Mouse (Mus musculus) bone marrow, adult 2 months (tissue): Measurements from ENCODE around the gene Krt33b. TPM values are rescaled to one million over a fixed set of nuclear protein-coding genes. Genes with fewer than 3 reads are reported as not detected.

ENCODE experiments used
- H3K27ac ChIP-seq: fragments of 200-500 bp; 2 replicates; pipeline ENCODE4 v1.5.1; 2012; ENCODE audit warnings: low read depth, mild to moderate bottlenecking, control low read depth, inconsistent platforms, low read length; ENCODE audit not compliant: control insufficient read depth, poor library complexity, insufficient read depth
- H3K4me1 ChIP-seq: fragments of 200-500 bp; 2 replicates; pipeline ENCODE4 v1.6.1; 2011; ENCODE audit warnings: low read length; ENCODE audit not compliant: control insufficient read depth, insufficient read depth
- H3K4me3 ChIP-seq: fragments of 200-500 bp; replicated peaks from 2 replicates; pipeline ENCODE3; 2011; ENCODE audit warnings: mild to moderate bottlenecking, low read depth, low read length, control low read depth; ENCODE audit not compliant: control insufficient read depth
- CTCF ChIP-seq: fragments of 200-500 bp; IDR thresholded peaks from 2 replicates; pipeline ENCODE4 v1.5.1; 2011; ENCODE audit warnings: low read length, control low read depth; ENCODE audit not compliant: control insufficient read depth, insufficient read depth
- POLR2A ChIP-seq: fragments of 200-500 bp; IDR thresholded peaks from 2 replicates; pipeline ENCODE4 v1.6.1; 2011; ENCODE audit warnings: low read depth, mild to moderate bottlenecking, control low read depth, low read length, borderline replicate concordance; ENCODE audit not compliant: control insufficient read depth
- WGBS: fragments of 180-500 bp; shearing (Covaris S2); methylation state at CpG from one replicate; pipeline ENCODE4 v1.1.7; 2018; 5-methylcytosine and 5-hydroxymethylcytosine counted together
- polyA plus RNA-seq: library from polyadenylated mRNA; stranded (reverse); fragments of >200 nt; gene quantifications from 2 replicates; pipeline ENCODE4 v1.2.4, GENCODE M21; 2011; ENCODE audit warnings: low replicate concordance; ENCODE audit not compliant: missing spikeins, insufficient read depth, insufficient read length

The Krt33b gene
- polyA plus RNA-seq, 1 experiment: not detected

DNA sequence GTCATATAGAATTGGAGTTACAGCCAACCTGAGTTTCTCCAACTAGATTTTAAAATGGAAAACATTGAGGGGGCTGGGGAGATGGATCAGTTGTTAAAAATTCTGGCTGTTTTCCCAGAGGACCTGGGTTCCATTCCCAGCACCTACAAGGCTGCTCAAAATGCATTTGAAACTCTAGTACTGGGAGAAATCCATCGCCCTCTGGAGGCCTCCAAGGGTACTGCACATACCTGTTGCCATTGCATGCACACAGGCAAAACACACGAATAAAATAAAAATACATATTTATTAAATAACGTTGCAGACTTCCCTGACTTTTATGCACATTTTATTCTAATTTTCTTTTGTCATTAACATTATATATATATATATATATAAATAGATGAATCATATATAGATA is 23.0 kb downstream of the Krt33b start:
- Histone ChIP-seq H3K4me1 (no peaks in the 10 kb centered on the region), H3K4me3 (no peak overlapping the region), H3K27ac (no peak overlapping the region)
- WGBS: 50% methylated on average over 3 of the region's 3 CpGs
- TF ChIP-seq CTCF (0 out of 2 replicates have a peak, but pooled peaks have one; percentile 14), POLR2A (no peak)

DNA sequence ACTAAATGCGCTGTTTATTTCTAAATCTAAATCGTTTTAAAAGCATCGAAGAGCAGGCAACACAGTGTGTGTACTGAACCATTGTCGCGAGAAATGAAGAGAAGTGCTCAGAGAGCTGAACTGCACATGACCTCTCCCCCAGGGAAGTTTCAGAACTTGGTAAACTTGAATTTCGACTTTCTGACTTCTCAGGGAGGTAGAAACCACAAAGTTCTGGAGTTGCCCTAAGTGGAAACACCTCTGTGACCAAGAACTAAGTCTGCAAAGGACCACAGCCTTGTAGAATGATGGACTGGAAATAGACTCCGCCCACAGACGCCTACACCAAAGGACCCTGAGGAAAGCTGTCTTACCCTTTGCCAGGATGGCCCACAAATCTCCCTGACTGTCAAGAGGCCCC is 23.8 kb downstream of the Krt33b start:
- H3K4me3 ChIP-seq: no peak overlapping the region
- no peak overlapping the region for H3K27ac ChIP-seq
- WGBS: 79% methylated on average over 8 of the region's 8 CpGs
- no peaks in the 10 kb centered on the region for H3K4me1 ChIP-seq
- TF ChIP-seq CTCF: no peak
- TF ChIP-seq POLR2A: no peak

DNA sequence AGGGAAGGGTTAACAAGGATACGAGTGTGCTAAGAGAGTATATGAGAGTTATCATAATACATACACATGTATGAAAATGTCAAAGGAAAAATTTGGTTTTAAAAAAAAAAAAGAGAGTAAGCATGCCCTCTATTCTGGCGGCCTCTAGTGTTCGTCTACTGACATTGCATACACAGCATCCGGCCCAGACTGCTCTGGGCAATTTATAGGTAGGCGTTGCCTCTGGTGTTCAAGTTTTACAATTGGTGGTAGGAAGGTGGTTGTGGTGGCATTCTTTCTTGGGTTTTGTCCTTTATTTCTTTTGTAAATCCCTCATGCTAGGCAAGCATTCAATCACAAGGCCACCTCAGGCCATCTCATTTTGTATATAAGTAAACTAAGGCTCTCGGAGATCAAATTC is 24.8 kb downstream of the Krt33b start:
- 23% methylated on average over 6 of the region's 6 CpGs for WGBS
- no peak overlapping the region for H3K4me3 ChIP-seq
- no peak for TF ChIP-seq POLR2A
- TF ChIP-seq CTCF: peak; percentile 34; the same call in 1 of the 2 replicates
- no peaks in the 10 kb centered on the region for H3K4me1 ChIP-seq
- no peak overlapping the region for H3K27ac ChIP-seq

DNA sequence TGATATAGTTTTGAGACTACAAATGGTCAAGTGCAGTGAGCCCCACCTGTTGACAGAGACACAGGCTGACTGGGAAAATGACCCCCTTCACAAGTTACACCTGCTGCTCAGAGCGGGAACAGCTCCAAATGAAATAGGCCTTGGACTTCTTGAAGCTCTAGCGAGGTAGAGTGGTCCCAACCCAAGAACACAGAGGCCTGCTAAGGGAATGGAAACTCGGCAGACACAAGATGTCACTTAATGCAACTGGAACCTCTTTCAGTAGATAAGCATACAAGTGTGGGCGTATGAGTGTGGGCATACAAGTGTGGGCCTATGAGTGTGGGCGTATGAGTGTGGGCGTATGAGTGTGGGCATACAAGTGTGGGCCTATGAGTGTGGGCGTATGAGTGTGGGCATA is 30.6 kb downstream of the Krt33b start:
- H3K27ac ChIP-seq: no peak overlapping the region
- no peak overlapping the region for H3K4me3 ChIP-seq
- no peaks in the 10 kb centered on the region for H3K4me1 ChIP-seq
- no peak for TF ChIP-seq CTCF
- no peak for TF ChIP-seq POLR2A
- WGBS: 84% methylated on average over 7 of the region's 7 CpGs

DNA sequence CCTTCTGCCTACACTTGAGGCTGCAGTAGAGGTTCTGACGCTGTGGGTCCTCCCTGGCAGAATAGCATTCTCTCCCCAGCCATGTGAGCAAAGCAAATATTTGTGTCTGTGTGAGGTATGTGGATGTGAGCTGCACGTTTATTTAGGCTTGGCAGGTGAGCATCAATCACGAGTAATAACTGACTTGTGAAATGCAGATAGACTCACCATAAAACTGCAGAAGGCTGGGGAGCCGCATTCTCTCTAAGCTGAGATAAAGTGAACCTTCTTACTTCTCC is 35.3 kb downstream of the Krt33b start:
- Histone ChIP-seq H3K4me3 (no peak overlapping the region), H3K27ac (no peak overlapping the region), H3K4me1 (no peaks in the 10 kb centered on the region; the same call in 1 of the 2 replicates)
- 55% methylated on average over 4 of the region's 4 CpGs for WGBS
- TF ChIP-seq POLR2A (no peak), CTCF (no peak)

DNA sequence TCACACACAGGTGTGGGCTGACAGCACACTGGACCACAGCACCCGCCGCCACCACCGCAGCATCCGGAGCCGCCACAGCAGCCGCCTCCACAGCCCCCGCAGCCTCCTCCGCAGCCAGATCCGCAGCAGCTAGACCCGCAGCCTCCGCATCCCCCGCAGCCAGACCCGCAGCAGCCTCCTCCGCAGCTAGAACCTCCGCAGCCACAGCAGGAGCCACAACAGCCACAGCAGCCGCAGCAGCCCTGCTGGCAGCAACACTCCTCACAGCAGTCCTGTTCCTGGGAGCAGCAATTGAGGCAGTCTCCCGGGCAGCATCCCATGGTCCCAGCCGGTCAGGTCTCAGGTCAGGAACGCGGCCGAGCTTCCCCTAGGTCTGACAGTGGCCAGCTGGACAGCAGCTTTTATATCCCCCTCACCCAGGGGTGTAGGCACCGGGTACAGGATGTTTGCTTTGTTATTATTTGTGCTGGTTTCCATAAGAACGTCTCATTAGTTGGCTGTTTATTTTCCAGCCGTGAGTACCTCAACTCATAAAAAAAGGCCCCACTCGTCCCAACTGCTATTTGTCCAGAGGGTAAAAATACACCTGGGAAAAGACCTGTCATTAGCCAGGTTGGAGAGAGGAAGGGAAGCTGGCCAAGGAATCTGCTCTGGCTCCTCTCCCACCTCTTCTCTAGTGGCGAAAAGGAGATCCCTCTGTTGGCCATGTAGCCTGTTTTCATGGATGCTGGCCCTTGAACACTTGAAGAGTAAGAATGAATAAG is 35.9 kb downstream of the Krt33b start, which contains the start of gene Krtap17-1:
Gene Krtap17-1 (minus strand): TSS at position 375 of the 764 bp plus-strand sequence.
- Histone ChIP-seq H3K4me3 (no peak within 1 kb of the TSS), H3K4me1 (no peaks in the 10 kb centered on the region; the same call in 1 of the 2 replicates), H3K27ac (no peak within 1 kb of the TSS)
- TF ChIP-seq CTCF (no peak), POLR2A (no peak)
- WGBS: 36% methylated on average over 26 of the region's 26 CpGs

DNA sequence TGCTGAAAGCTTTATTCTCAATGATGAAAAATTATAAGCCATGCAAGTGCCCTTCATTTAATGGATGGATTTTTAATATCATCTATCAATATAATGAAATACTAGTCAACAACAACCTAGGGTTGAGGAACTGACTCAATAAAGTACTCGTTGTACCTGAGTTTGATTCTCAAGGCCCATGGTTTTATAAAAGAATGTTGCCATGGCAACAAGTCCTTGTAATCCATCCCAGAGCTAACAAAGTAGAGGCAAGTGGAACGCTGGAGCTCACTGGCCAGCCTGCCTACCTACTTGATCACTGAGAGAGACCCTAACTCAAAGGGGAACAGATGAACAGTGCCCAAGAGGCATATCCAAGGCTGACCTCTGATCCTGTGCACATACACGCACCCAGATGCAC is 39.1 kb downstream of the Krt33b start:
- Histone ChIP-seq H3K27ac (no peak overlapping the region), H3K4me1 (no peaks in the 10 kb centered on the region; the same call in 1 of the 2 replicates), H3K4me3 (no peak overlapping the region)
- TF ChIP-seq CTCF: no peak
- TF ChIP-seq POLR2A: no peak
- WGBS: 77% methylated on average over 3 of the region's 3 CpGs

DNA sequence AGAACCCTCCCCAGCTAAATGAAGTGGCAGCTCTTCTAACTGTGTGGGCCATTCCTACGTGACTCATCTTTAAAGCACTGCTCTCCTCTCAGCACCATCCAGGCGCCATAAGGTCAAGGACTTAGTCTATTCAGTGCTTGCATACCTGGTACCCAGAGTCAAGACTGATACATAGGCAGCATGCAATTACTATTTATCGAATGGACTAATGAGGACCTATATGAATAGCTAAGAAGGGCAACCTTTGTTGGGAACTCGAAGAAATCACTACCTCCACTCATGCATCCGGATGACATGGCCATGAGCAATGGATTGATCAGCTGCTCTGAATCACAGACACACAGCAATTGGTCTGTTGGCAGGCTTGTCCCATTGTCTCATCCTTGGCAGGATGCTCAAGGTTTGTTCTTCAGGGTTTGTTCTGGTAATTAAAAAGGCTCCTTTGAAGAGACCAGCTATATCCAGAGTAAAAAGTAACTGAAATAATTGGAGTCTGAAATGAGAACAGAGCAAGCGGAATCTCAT is 39.7 kb downstream of the Krt33b start:
- no peak overlapping the region for H3K27ac ChIP-seq
- no peak overlapping the region for H3K4me3 ChIP-seq
- TF ChIP-seq POLR2A (no peak), CTCF (no peak)
- WGBS: 72% methylated on average over 6 of the region's 6 CpGs
- H3K4me1 ChIP-seq: no peaks in the 10 kb centered on the region; the same call in 1 of the 2 replicates
